Mouse (Mus musculus): ENCODE results near the gene Sspo.

- TF ChIP-seq CTCF (IDR thresholded peaks at IDR 0.05; ENCODE audit: control insufficient read depth, insufficient read depth, low read length) = no peak
- TF ChIP-seq POLR2A (IDR thresholded peaks at IDR 0.05; ENCODE audit: borderline replicate concordance, control insufficient read depth, low read depth, low read length) = no peak
These were observed 1.8 kb upstream of the Sspo start for GRCm38 (mm10) chr6:48446256-48446655.

All from bone marrow, adult 2 months (tissue).